Mouse (Mus musculus) heart, adult 18-20 months (tissue): Measurements from ENCODE around the gene Gch1. TPM values are rescaled to one million over a fixed set of nuclear protein-coding genes. Genes with fewer than 3 reads are reported as not detected.

Source experiments
- DNase-seq, 2 experiments: peaks; one replicate each; pipeline ENCODE4 v3.0.0; 2021 to 2022; ENCODE audit warnings: mixed read lengths in 1 of 2
- total RNA-seq, 2 experiments: library from RNA; stranded (reverse); gene quantifications; 2 replicates each; pipeline ENCODE4 v1.2.3; 2021

The Gch1 gene
- total RNA-seq, 2 experiments from 2014 or later = 5.8 to 6.9 TPM

GRCm38 (mm10) chr14:47206601-47207000 is 17.4 kb upstream of the Gch1 start:
- no peak for DNase-seq

- DNase-seq = no peak
Measured at GRCm38 (mm10) chr14:47205270-47205972, 16.2 kb upstream of the Gch1 start.

- DNase-seq = no peak
Measured at GRCm38 (mm10) chr14:47197340-47197739, 8.1 kb upstream of the Gch1 start.

- DNase-seq = no peak
Measured at GRCm38 (mm10) chr14:47196711-47197110, 7.5 kb upstream of the Gch1 start.

- DNase-seq = no peak
Measured at GRCm38 (mm10) chr14:47194096-47194495, 4.9 kb upstream of the Gch1 start.

- no peak for DNase-seq
Measured at GRCm38 (mm10) chr14:47193506-47193905, 4.3 kb upstream of the Gch1 start.

- no peak for DNase-seq
Measured at GRCm38 (mm10) chr14:47191861-47192260, 2.6 kb upstream of the Gch1 start.

- peak; percentile 28 to 37 for DNase-seq
Measured at GRCm38 (mm10) chr14:47190626-47191025, 1.4 kb upstream of the Gch1 start.

- DNase-seq = no peak
Measured at GRCm38 (mm10) chr14:47189635-47189955, 382 bp upstream of the Gch1 start.

- DNase-seq = peak in 1 of 2 experiments; percentile 35
Measured at GRCm38 (mm10) chr14:47188475-47188847, 752 bp downstream of the Gch1 start.

GRCm38 (mm10) chr14:47187666-47188360 is 1.4 kb downstream of the Gch1 start:
- peak; percentile 44 to 55 for DNase-seq

- DNase-seq = no peak
Measured at GRCm38 (mm10) chr14:47187261-47187660, 2.0 kb downstream of the Gch1 start.

GRCm38 (mm10) chr14:47186561-47186960 is 2.7 kb downstream of the Gch1 start:
- DNase-seq = no peak

GRCm38 (mm10) chr14:47181497-47182290 is 7.5 kb downstream of the Gch1 start:
- peak; percentile 57 to 81 for DNase-seq

GRCm38 (mm10) chr14:47178851-47179250 is 10.4 kb downstream of the Gch1 start:
- DNase-seq = no peak

GRCm38 (mm10) chr14:47177846-47178414 is 11.3 kb downstream of the Gch1 start:
- DNase-seq = peak; percentile 82 to 89

- no peak for DNase-seq
Measured at GRCm38 (mm10) chr14:47176226-47176625, 13.0 kb downstream of the Gch1 start.

GRCm38 (mm10) chr14:47175136-47175535 is 14.1 kb downstream of the Gch1 start:
- no peak for DNase-seq

- no peak for DNase-seq
Measured at GRCm38 (mm10) chr14:47172073-47172472, 17.1 kb downstream of the Gch1 start.

- DNase-seq = no peak
Measured at GRCm38 (mm10) chr14:47170499-47171109, 18.6 kb downstream of the Gch1 start.

- DNase-seq = no peak
Measured at GRCm38 (mm10) chr14:47169677-47170410, 19.4 kb downstream of the Gch1 start.

- no peak for DNase-seq
Measured at GRCm38 (mm10) chr14:47165741-47166140, 23.5 kb downstream of the Gch1 start.
